Mouse (Mus musculus): ENCODE measurements around the gene Arhgef15. TPM values are rescaled to one million over a fixed set of nuclear protein-coding genes. Genes with fewer than 3 reads are reported as not detected.

Gene Arhgef15
- polyA plus RNA-seq, 1 experiment from 2014 or later, result 27.2 TPM

- ATAC-seq, result no peak
- Histone ChIP-seq H3K4me3 (ENCODE audit: low read length) (no peak overlapping the region), H3K4me2 (ENCODE audit: low read length) (no peak overlapping the region), H3K27ac (ENCODE audit: low read depth, low read length) (no peak overlapping the region), H3K36me3 (ENCODE audit: control insufficient read depth, insufficient read depth, low read length) (no peaks in the 10 kb centered on the region), H3K9me3 (ENCODE audit: control insufficient read depth, low read length) (no peaks in the 10 kb centered on the region), H3K4me1 (ENCODE audit: control insufficient read depth, insufficient read depth, low read depth, low read length) (0 out of 2 replicates have a peak, but pooled peaks cover 2% of the 10 kb centered on the region), H3K27me3 (replicated peaks; ENCODE audit: control insufficient read depth, insufficient read depth, low read length) (peaks cover 3% of the 10 kb centered on the region; the same call in 1 of the 2 replicates), H3K9ac (ENCODE audit: low read depth, low read length) (no peak overlapping the region)
- WGBS, result 95% methylated on average over 5 of the region's 5 CpGs
Measured at GRCm38 (mm10) chr11:68896247-68896646, 61.0 kb downstream of the Arhgef15 start.

DNA sequence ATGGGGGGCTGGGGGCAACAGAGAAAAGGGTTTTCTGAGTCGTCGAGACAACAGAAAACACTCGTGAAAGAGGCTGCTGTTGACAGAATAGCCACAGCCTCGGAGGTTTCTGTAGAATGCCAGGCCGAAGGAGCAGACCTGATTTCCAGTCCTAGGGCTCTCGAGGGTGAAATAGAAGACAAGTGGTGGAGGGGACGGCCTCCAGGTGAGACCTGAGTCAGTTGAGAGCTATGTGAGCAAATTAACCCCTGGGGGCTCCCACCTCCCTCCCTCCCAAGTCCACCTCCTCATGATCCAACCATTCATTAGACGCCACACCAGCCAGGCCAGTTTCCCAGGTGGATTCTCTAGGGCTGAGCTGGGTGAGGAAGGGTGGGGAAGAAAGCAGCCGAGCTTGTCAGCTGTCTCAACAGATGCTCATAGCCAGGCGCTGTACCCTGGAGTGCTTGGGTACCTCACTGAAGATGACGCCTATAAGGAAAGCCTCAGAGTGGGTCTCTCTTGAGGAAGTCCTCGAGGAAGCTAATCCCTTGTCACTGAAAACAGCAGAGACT, 63.3 kb downstream of the Arhgef15 start:
- Histone ChIP-seq H3K9ac (ENCODE audit: low read depth, low read length) (no peak overlapping the region), H3K4me1 (ENCODE audit: control insufficient read depth, insufficient read depth, low read depth, low read length) (no peaks in the 10 kb centered on the region), H3K4me2 (ENCODE audit: low read length) (no peak overlapping the region), H3K9me3 (ENCODE audit: control insufficient read depth, low read length) (no peaks in the 10 kb centered on the region), H3K27me3 (replicated peaks; ENCODE audit: control insufficient read depth, insufficient read depth, low read length) (no peaks in the 10 kb centered on the region), H3K36me3 (ENCODE audit: control insufficient read depth, insufficient read depth, low read length) (no peaks in the 10 kb centered on the region), H3K27ac (ENCODE audit: low read depth, low read length) (no peak overlapping the region), H3K4me3 (ENCODE audit: low read length) (no peak overlapping the region)
- WGBS, result 73% methylated on average over 12 of the region's 12 CpGs
- ATAC-seq, result no peak

Small RNA genes lying within 50 kb of the gene (microRNA-seq; reads per million reads assigned to microRNA genes)
- 7.9 reads per million, percentile 24 among the genes with 10 or more reads in this experiment for gene Mir3062

Other genes starting within 250 kb of the Arhgef15 start
- 109 and 112 TPM in 2 replicates for gene Ndel1, start 85.6 kb downstream of the Arhgef15 start, polyA plus RNA-seq (2015; fragmentation: Nextera tagmentation; extraction: Ambion mirVana)
- 0.04 TPM in 1 of 2 replicates, not detected in the other for gene Rnf222, start 68.9 kb downstream of the Arhgef15 start, polyA plus RNA-seq (2015; fragmentation: Nextera tagmentation; extraction: Ambion mirVana)
- gene Rpl26, start 55.9 kb downstream of the Arhgef15 start, polyA plus RNA-seq (2015; fragmentation: Nextera tagmentation; extraction: Ambion mirVana), result 487 and 500 TPM in 2 replicates
- 0.34 and 0.67 TPM in 2 replicates for gene Odf4, start 30.4 kb downstream of the Arhgef15 start, polyA plus RNA-seq (2015; fragmentation: Nextera tagmentation; extraction: Ambion mirVana)
- gene Slc25a35, start 10.7 kb upstream of the Arhgef15 start, polyA plus RNA-seq (2015; fragmentation: Nextera tagmentation; extraction: Ambion mirVana), result 2.3 and 3.4 TPM in 2 replicates
- gene Rangrf, start 17.7 kb upstream of the Arhgef15 start, polyA plus RNA-seq (2015; fragmentation: Nextera tagmentation; extraction: Ambion mirVana), result 30.0 and 36.9 TPM in 2 replicates
- 12.9 and 16.4 TPM in 2 replicates for gene Pfas, start 51.0 kb upstream of the Arhgef15 start, polyA plus RNA-seq (2015; fragmentation: Nextera tagmentation; extraction: Ambion mirVana)
- gene Ctc1, start 58.4 kb upstream of the Arhgef15 start, polyA plus RNA-seq (2015; fragmentation: Nextera tagmentation; extraction: Ambion mirVana), result 62.9 and 66.0 TPM in 2 replicates
- 26.9 and 32.2 TPM in 2 replicates for gene Aurkb, start 88.2 kb upstream of the Arhgef15 start, polyA plus RNA-seq (2015; fragmentation: Nextera tagmentation; extraction: Ambion mirVana)
- 18.1 and 20.9 TPM in 2 replicates for gene Borcs6, start 102.2 kb upstream of the Arhgef15 start, polyA plus RNA-seq (2015; fragmentation: Nextera tagmentation; extraction: Ambion mirVana)
- gene Tmem107, start 113.3 kb upstream of the Arhgef15 start, polyA plus RNA-seq (2015; fragmentation: Nextera tagmentation; extraction: Ambion mirVana), result 38.6 and 42.6 TPM in 2 replicates
- gene Vamp2, start 131.0 kb upstream of the Arhgef15 start, polyA plus RNA-seq (2015; fragmentation: Nextera tagmentation; extraction: Ambion mirVana), result 402 and 475 TPM in 2 replicates
- gene Per1, start 137.7 kb upstream of the Arhgef15 start, polyA plus RNA-seq (2015; fragmentation: Nextera tagmentation; extraction: Ambion mirVana), result 11.1 and 11.2 TPM in 2 replicates
- gene Hes7, start 162.9 kb upstream of the Arhgef15 start, polyA plus RNA-seq (2015; fragmentation: Nextera tagmentation; extraction: Ambion mirVana), result 1.4 and 1.8 TPM in 2 replicates
- 0.94 and 1.2 TPM in 2 replicates for gene 9130213A22Rik, start 165.1 kb upstream of the Arhgef15 start, polyA plus RNA-seq (2015; fragmentation: Nextera tagmentation; extraction: Ambion mirVana)
- gene Aloxe3, start 168.4 kb upstream of the Arhgef15 start, polyA plus RNA-seq (2015; fragmentation: Nextera tagmentation; extraction: Ambion mirVana), result 8.1 and 8.5 TPM in 2 replicates
- 0.65 and 0.95 TPM in 2 replicates for gene Alox12b, start 199.5 kb upstream of the Arhgef15 start, polyA plus RNA-seq (2015; fragmentation: Nextera tagmentation; extraction: Ambion mirVana)
- 0.73 and 0.84 TPM in 2 replicates for gene Alox8, start 240.4 kb upstream of the Arhgef15 start, polyA plus RNA-seq (2015; fragmentation: Nextera tagmentation; extraction: Ambion mirVana)

All from hindbrain, embryonic 16.5 days (tissue).